Mouse (Mus musculus): ENCODE results near the gene Pagr1b. TPM values are rescaled to one million over a fixed set of nuclear protein-coding genes. Genes with fewer than 3 reads are reported as not detected.

The Pagr1b gene
- polyA plus RNA-seq, 1 experiment: 0.48 TPM

DNA sequence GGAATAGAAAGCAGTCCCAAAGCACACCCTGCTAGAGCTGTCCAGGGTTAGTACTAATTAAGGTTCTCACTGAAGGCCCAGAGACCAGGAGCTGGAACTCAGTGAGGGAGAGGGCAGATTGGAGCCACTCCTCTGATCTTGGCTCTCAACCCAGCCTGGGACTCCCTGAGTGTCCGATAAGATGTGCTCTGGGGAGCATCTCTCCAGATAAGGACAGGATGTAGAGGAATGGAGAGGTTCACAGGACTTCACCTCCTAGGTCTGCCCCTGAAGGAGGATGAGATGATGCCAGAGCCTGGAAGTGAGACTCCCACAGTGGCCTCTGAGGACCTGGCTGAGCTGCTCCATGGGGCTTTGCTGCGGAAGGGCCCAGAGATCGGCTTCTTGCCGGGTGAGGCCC, 64.5 kb downstream of the Pagr1b start:
- Histone ChIP-seq H3K27me3 (ENCODE audit: control insufficient read depth, insufficient read depth, low read length) (peaks cover 7% of the 10 kb centered on the region; the same call in 1 of the 2 replicates), H3K27ac (ENCODE audit: insufficient read depth, low read length) (no peak overlapping the region), H3K4me3 (ENCODE audit: extremely low read depth, insufficient read depth, insufficient read length) (no peak overlapping the region), H3K4me1 (ENCODE audit: control insufficient read depth, insufficient read depth, insufficient read length) (peaks cover 7% of the 10 kb centered on the region; the same call in 1 of the 2 replicates), H3K36me3 (ENCODE audit: control insufficient read depth, insufficient read depth, low read length) (no peaks in the 10 kb centered on the region)
- TF ChIP-seq CTCF (IDR thresholded peaks at IDR 0.05; ENCODE audit: extremely low read depth, insufficient read depth, insufficient read length, insufficient replicate concordance): no peak
- no peak for TF ChIP-seq POLR2A (IDR thresholded peaks at IDR 0.05; ENCODE audit: low read depth, low read length)
- no peak for DNase-seq (ENCODE audit: low read depth in 1 of 2, low spot score in 2 of 2)
- WGBS: 33% methylated on average over 4 of the region's 4 CpGs

Other genes with a start within 250 kb of the Pagr1b start
- gene Ypel3, start 239.5 kb downstream of the Pagr1b start, polyA plus RNA-seq (2012; rRNA removed): 393 and 605 TPM in 2 replicates
- gene Tbx6, start 235.0 kb downstream of the Pagr1b start, polyA plus RNA-seq (2012; rRNA removed): 16.6 and 17.9 TPM in 2 replicates
- gene Ppp4c, start 224.0 kb downstream of the Pagr1b start, polyA plus RNA-seq (2012; rRNA removed): 175 and 184 TPM in 2 replicates
- gene Fam57b, start 218.8 kb downstream of the Pagr1b start, polyA plus RNA-seq (2012; rRNA removed): 0.30 and 0.62 TPM in 2 replicates
- gene 4930451I11Rik, start 184.8 kb downstream of the Pagr1b start, polyA plus RNA-seq (2012; rRNA removed): not detected in 2 replicates
- gene Doc2a, start 169.1 kb downstream of the Pagr1b start, polyA plus RNA-seq (2012; rRNA removed): not detected in 2 replicates
- 7.4 and 8.6 TPM in 2 replicates for gene Hirip3, start 154.5 kb downstream of the Pagr1b start, polyA plus RNA-seq (2012; rRNA removed)
- gene Ino80e, start 154.1 kb downstream of the Pagr1b start, polyA plus RNA-seq (2012; rRNA removed): 40.1 and 56.0 TPM in 2 replicates
- 97.0 and 109 TPM in 2 replicates for gene Taok2, start 131.8 kb downstream of the Pagr1b start, polyA plus RNA-seq (2012; rRNA removed)
- 81.7 and 94.0 TPM in 2 replicates for gene Tmem219, start 93.6 kb downstream of the Pagr1b start, polyA plus RNA-seq (2012; rRNA removed)
- gene Kctd13, start 87.6 kb downstream of the Pagr1b start, polyA plus RNA-seq (2012; rRNA removed): 21.5 and 29.9 TPM in 2 replicates
- not detected in 2 replicates for gene Asphd1, start 66.9 kb downstream of the Pagr1b start, polyA plus RNA-seq (2012; rRNA removed)
- 2.4 and 2.9 TPM in 2 replicates for gene Sez6l2, start 65.9 kb downstream of the Pagr1b start, polyA plus RNA-seq (2012; rRNA removed)
- gene Cdipt, start 40.6 kb downstream of the Pagr1b start, polyA plus RNA-seq (2012; rRNA removed): 154 and 201 TPM in 2 replicates
- 0.59 and 0.71 TPM in 2 replicates for gene Cdiptos, start 40.4 kb downstream of the Pagr1b start, polyA plus RNA-seq (2012; rRNA removed)
- 63.3 and 80.9 TPM in 2 replicates for gene Mvp, start 1.9 kb downstream of the Pagr1b start, polyA plus RNA-seq (2012; rRNA removed)
- gene Pagr1a, start 868 bp upstream of the Pagr1b start, polyA plus RNA-seq (2012; rRNA removed): 3.1 and 3.3 TPM in 2 replicates
- 27.8 and 31.8 TPM in 2 replicates for gene Gm42742, start 4.6 kb upstream of the Pagr1b start, polyA plus RNA-seq (2012; rRNA removed)
- gene Prrt2, start 4.7 kb upstream of the Pagr1b start, polyA plus RNA-seq (2012; rRNA removed): 5.8 and 6.5 TPM in 2 replicates
- 215 and 345 TPM in 2 replicates for gene Maz, start 10.6 kb upstream of the Pagr1b start, polyA plus RNA-seq (2012; rRNA removed)
- gene Kif22, start 26.0 kb upstream of the Pagr1b start, polyA plus RNA-seq (2012; rRNA removed): 6.3 and 8.2 TPM in 2 replicates
- gene Zg16, start 70.8 kb upstream of the Pagr1b start, polyA plus RNA-seq (2012; rRNA removed): 1,018 and 1,065 TPM in 2 replicates
- 135 and 221 TPM in 2 replicates for gene AI467606, start 74.9 kb upstream of the Pagr1b start, polyA plus RNA-seq (2012; rRNA removed)
- gene Qprt, start 105.7 kb upstream of the Pagr1b start, polyA plus RNA-seq (2012; rRNA removed): 5.5 and 5.8 TPM in 2 replicates
- gene Spn, start 121.3 kb upstream of the Pagr1b start, polyA plus RNA-seq (2012; rRNA removed): 54.6 and 56.6 TPM in 2 replicates
- 22.7 and 26.4 TPM in 2 replicates for gene Cd2bp2, start 179.6 kb upstream of the Pagr1b start, polyA plus RNA-seq (2012; rRNA removed)
- gene Tbc1d10b, start 192.0 kb upstream of the Pagr1b start, polyA plus RNA-seq (2012; rRNA removed): 33.0 and 34.3 TPM in 2 replicates
- 1.2 and 5.2 TPM in 2 replicates for gene Mylpf, start 192.4 kb upstream of the Pagr1b start, polyA plus RNA-seq (2012; rRNA removed)
- 9.2 and 12.9 TPM in 2 replicates for gene Zfp553, start 216.6 kb upstream of the Pagr1b start, polyA plus RNA-seq (2012; rRNA removed)
- gene Sept1, start 216.6 kb upstream of the Pagr1b start, polyA plus RNA-seq (2012; rRNA removed): 280 and 335 TPM in 2 replicates
- 35.6 and 68.3 TPM in 2 replicates for gene Zfp771, start 227.8 kb upstream of the Pagr1b start, polyA plus RNA-seq (2012; rRNA removed)
- gene Dctpp1, start 244.2 kb upstream of the Pagr1b start, polyA plus RNA-seq (2012; rRNA removed): 30.8 and 37.5 TPM in 2 replicates